Mouse (Mus musculus): ENCODE data around the gene Ppp1r14c. TPM values are rescaled to one million over a fixed set of nuclear protein-coding genes. Genes with fewer than 3 reads are reported as not detected.

The Ppp1r14c gene
- polyA plus RNA-seq, 2 experiments, result 5.2 to 13.8 TPM

DNA sequence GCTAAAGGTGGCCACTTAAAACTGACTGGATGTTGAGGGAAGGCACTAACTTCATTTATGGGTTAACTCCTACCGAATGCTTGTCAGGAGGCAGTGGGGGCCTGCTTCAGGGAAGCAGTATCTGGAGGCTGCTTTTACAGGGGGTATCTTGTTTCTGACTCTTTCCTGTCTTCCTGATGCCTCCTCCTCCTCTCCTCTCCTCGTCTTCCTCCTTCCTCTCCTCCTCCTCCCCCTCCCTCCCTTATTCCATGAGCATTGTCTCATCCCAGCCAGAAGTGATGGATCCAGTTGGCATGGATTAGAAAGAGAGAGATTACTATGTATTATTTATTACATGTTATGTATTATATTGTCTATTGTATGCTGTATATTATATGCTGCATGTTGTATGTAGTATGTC, 142.9 kb downstream of the Ppp1r14c start:
- Histone ChIP-seq H3K27me3 (ENCODE audit: control insufficient read depth, insufficient read depth, low read length) (no peaks in the 10 kb centered on the region), H3K4me1 (ENCODE audit: control insufficient read depth, insufficient read depth, low read length) (peaks cover 12% of the 10 kb centered on the region), H3K27ac (replicated peaks; ENCODE audit: low read depth, low read length) (no peak overlapping the region), H3K4me3 (replicated peaks; ENCODE audit: low read length) (no peak overlapping the region), H3K4me2 (replicated peaks; ENCODE audit: low read depth, low read length, severe bottlenecking) (no peak overlapping the region), H3K36me3 (ENCODE audit: control insufficient read depth, insufficient read depth, low read length) (no peaks in the 10 kb centered on the region), H3K9ac (ENCODE audit: low read depth, low read length, severe bottlenecking) (no peak overlapping the region), H3K9me3 (ENCODE audit: control insufficient read depth, low read length) (peaks cover 2% of the 10 kb centered on the region; the same call in 1 of the 2 replicates)
- no peak for ATAC-seq (ENCODE audit: low FRiP score, low read depth)
- no peak for TF ChIP-seq POLR2A (IDR thresholded peaks at IDR 0.05; ENCODE audit: borderline replicate concordance, extremely low read depth, insufficient read depth, insufficient read length)
- 20% methylated on average over 2 of the region's 2 CpGs for WGBS
- DNase-seq (ENCODE audit: low spot score), result no peak

DNA sequence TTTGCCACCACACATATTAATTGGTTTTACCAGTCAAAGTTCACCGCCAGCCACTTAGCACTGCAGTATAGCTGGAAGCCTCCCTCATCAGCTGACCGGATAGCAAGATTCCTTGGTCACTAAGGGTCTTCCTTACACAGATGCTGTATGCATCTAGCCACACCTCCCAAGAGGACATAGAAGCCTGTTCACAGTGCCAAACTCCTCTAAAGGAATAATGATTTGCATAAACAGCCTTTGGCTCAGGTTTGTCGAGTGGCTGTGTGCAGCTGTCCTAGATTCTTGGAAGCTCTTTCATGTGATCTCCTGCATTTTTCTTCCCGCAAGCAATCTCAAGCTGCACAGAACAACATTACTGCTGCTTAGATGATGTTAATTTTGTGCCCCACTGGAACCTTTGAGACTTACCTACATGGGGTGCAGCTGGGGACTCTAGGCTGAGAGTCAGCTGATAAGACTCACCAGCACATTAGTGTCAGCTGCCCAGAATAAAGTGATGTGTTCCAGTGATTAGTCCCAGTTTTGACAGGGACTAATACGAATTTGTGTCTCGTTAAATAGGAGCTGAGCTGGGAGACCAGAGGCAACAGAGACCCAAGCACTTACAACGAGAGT, 143.9 kb downstream of the Ppp1r14c start:
- Histone ChIP-seq H3K4me1 (ENCODE audit: control insufficient read depth, insufficient read depth, low read length) (peaks cover 12% of the 10 kb centered on the region), H3K4me3 (replicated peaks; ENCODE audit: low read length) (no peak overlapping the region), H3K27ac (replicated peaks; ENCODE audit: low read depth, low read length) (no peak overlapping the region), H3K9ac (ENCODE audit: low read depth, low read length, severe bottlenecking) (no peak overlapping the region), H3K4me2 (replicated peaks; ENCODE audit: low read depth, low read length, severe bottlenecking) (no peak overlapping the region), H3K9me3 (ENCODE audit: control insufficient read depth, low read length) (peaks cover 2% of the 10 kb centered on the region; the same call in 1 of the 2 replicates), H3K36me3 (ENCODE audit: control insufficient read depth, insufficient read depth, low read length) (no peaks in the 10 kb centered on the region), H3K27me3 (ENCODE audit: control insufficient read depth, insufficient read depth, low read length) (no peaks in the 10 kb centered on the region)
- DNase-seq (ENCODE audit: low spot score) (no peak), ATAC-seq (ENCODE audit: low FRiP score, low read depth) (no peak)
- WGBS, result 51% methylated on average over 7 of the region's 7 CpGs
- TF ChIP-seq POLR2A (IDR thresholded peaks at IDR 0.05; ENCODE audit: borderline replicate concordance, extremely low read depth, insufficient read depth, insufficient read length), result no peak

DNA sequence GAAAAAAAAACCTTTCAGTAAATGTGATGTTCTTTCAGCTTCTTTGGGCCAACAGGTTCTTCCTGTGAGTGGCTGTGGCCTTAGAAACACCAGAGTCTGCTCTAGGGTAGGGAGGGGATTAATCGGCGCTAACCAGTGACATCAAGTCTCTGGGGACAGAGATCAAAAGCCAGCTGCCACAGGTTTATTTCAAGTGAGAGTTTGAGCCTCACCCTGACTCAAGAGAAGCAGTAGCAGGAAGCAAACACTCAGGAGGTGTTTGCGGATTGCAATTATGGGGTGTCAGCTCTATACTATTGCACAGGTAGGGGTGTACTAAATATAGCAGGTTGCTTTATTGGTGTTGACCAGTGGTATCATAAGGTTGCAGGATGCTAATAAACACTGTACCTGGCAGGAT, 144.6 kb downstream of the Ppp1r14c start:
- no peaks in the 10 kb centered on the region for H3K27me3 ChIP-seq (ENCODE audit: control insufficient read depth, insufficient read depth, low read length)
- no peak for TF ChIP-seq POLR2A (IDR thresholded peaks at IDR 0.05; ENCODE audit: borderline replicate concordance, extremely low read depth, insufficient read depth, insufficient read length)
- no peaks in the 10 kb centered on the region for H3K36me3 ChIP-seq (ENCODE audit: control insufficient read depth, insufficient read depth, low read length)
- H3K9me3 ChIP-seq (ENCODE audit: control insufficient read depth, low read length), result peaks cover 2% of the 10 kb centered on the region; the same call in 1 of the 2 replicates
- DNase-seq (ENCODE audit: low spot score) (no peak), ATAC-seq (ENCODE audit: low FRiP score, low read depth) (no peak)
- 39% methylated on average over 3 of the region's 3 CpGs for WGBS
- H3K4me1 ChIP-seq (ENCODE audit: control insufficient read depth, insufficient read depth, low read length), result peaks cover 12% of the 10 kb centered on the region
- H3K4me3 ChIP-seq (replicated peaks; ENCODE audit: low read length), result no peak overlapping the region
- no peak overlapping the region for H3K27ac ChIP-seq (replicated peaks; ENCODE audit: low read depth, low read length)
- no peak overlapping the region for H3K9ac ChIP-seq (ENCODE audit: low read depth, low read length, severe bottlenecking)
- no peak overlapping the region for H3K4me2 ChIP-seq (replicated peaks; ENCODE audit: low read depth, low read length, severe bottlenecking)

DNA sequence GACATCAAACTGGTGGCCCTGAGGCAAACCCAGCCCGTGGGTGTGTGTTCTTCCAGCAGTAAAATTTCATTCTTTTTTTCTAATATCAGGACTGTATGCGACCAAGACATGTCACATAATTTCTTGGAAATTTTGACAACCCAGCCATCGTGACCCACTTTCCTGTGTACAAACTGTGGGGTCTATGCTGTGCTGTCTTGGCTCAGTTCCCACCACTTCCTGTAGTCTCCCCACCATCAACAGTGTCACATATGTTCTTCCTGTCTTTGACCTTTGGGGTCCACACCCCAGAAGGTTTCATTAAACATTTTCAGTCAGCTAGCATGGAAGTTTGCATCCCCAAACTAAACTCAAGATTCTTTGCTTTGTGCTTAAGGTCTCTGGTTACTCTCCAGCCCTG, 145.5 kb downstream of the Ppp1r14c start:
- peaks cover 2% of the 10 kb centered on the region; the same call in 1 of the 2 replicates for H3K9me3 ChIP-seq (ENCODE audit: control insufficient read depth, low read length)
- no peak overlapping the region for H3K4me2 ChIP-seq (replicated peaks; ENCODE audit: low read depth, low read length, severe bottlenecking)
- H3K36me3 ChIP-seq (ENCODE audit: control insufficient read depth, insufficient read depth, low read length), result no peaks in the 10 kb centered on the region
- no peak overlapping the region for H3K9ac ChIP-seq (ENCODE audit: low read depth, low read length, severe bottlenecking)
- H3K4me1 ChIP-seq (ENCODE audit: control insufficient read depth, insufficient read depth, low read length), result peaks cover 12% of the 10 kb centered on the region
- no peak for TF ChIP-seq POLR2A (IDR thresholded peaks at IDR 0.05; ENCODE audit: borderline replicate concordance, extremely low read depth, insufficient read depth, insufficient read length)
- no peak overlapping the region for H3K27ac ChIP-seq (replicated peaks; ENCODE audit: low read depth, low read length)
- DNase-seq (ENCODE audit: low spot score) (no peak), ATAC-seq (ENCODE audit: low FRiP score, low read depth) (no peak)
- 49% methylated on average over 3 of the region's 3 CpGs for WGBS
- H3K27me3 ChIP-seq (ENCODE audit: control insufficient read depth, insufficient read depth, low read length), result no peaks in the 10 kb centered on the region
- no peak overlapping the region for H3K4me3 ChIP-seq (replicated peaks; ENCODE audit: low read length)

DNA sequence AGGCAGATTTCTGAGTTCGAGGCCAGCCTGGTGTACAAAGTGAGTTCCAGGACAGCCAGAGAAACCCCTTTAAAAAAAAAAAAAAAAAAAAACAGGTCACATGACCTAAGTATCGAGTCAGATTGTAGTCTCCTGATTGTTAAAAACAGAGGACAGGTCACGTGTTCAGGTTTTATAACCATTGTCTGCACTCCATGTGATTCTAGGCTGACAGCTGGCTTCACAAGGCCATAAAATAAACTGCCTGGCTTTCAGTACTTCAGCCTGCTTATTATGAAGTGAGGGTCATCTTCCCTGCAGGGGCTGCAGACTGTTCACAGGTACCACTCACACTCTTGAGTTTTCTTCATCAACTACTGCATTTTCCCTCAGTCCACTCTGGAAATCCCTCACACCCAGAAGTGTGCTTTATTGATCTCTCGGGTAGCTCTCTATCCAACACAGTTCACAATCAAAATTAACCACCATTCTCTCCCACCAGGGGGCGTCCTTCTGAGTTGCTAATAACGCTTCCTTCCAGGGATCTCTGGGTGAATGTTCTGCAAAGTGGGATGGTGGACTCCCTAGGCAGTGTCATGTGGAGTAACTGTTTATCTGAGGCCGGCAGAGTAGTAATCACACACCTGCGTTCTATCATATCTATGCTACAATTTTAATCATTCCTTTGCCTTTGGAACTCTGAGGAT, 146.9 kb downstream of the Ppp1r14c start:
- no peak for TF ChIP-seq POLR2A (IDR thresholded peaks at IDR 0.05; ENCODE audit: borderline replicate concordance, extremely low read depth, insufficient read depth, insufficient read length)
- peaks cover 7% of the 10 kb centered on the region for H3K4me1 ChIP-seq (ENCODE audit: control insufficient read depth, insufficient read depth, low read length)
- H3K27me3 ChIP-seq (ENCODE audit: control insufficient read depth, insufficient read depth, low read length), result no peaks in the 10 kb centered on the region
- H3K9me3 ChIP-seq (ENCODE audit: control insufficient read depth, low read length), result no peaks in the 10 kb centered on the region
- DNase-seq (ENCODE audit: low spot score) (no peak), ATAC-seq (ENCODE audit: low FRiP score, low read depth) (no peak)
- H3K9ac ChIP-seq (ENCODE audit: low read depth, low read length, severe bottlenecking), result no peak overlapping the region
- 63% methylated on average over 8 of the region's 8 CpGs for WGBS
- no peaks in the 10 kb centered on the region for H3K36me3 ChIP-seq (ENCODE audit: control insufficient read depth, insufficient read depth, low read length)
- no peak overlapping the region for H3K4me2 ChIP-seq (replicated peaks; ENCODE audit: low read depth, low read length, severe bottlenecking)
- H3K27ac ChIP-seq (replicated peaks; ENCODE audit: low read depth, low read length), result no peak overlapping the region
- no peak overlapping the region for H3K4me3 ChIP-seq (replicated peaks; ENCODE audit: low read length)

Measured in limb, embryonic 14.5 days (tissue).